Mouse (Mus musculus) forebrain, embryonic 13.5 days (tissue): ENCODE measurements at regions not wholly inside any gene's neighbourhood (a gene's known extent, or its start where the extent isn't known, plus 50 kb on each side); places are given as distances from the start of the nearest gene placed in this dataset.

Experiments
- ATAC-seq: fragments of 200-750 bp; cut with Nextera tagmentation; 2 replicates; pipeline ENCODE4 v1.8.0; 2017
- H3K27ac ChIP-seq: fragments of 300-500 bp; sonication (generic); 2 replicates; pipeline ENCODE4 v1.5.1; 2015; ENCODE audit warnings: inconsistent platforms, mild to moderate bottlenecking, moderate library complexity
- H3K27me3 ChIP-seq: fragments of 300-500 bp; sonication (generic); 2 replicates; pipeline ENCODE4 v1.6.1; 2015; ENCODE audit warnings: mild to moderate bottlenecking, inconsistent platforms
- H3K36me3 ChIP-seq: fragments of 300-500 bp; sonication (generic); 2 replicates; pipeline ENCODE4 v1.6.1; 2015; ENCODE audit warnings: mild to moderate bottlenecking, inconsistent platforms; ENCODE audit not compliant: poor library complexity, severe bottlenecking
- H3K4me1 ChIP-seq: fragments of 300-500 bp; sonication (generic); 2 replicates; pipeline ENCODE4 v1.6.1; 2015; ENCODE audit warnings: inconsistent platforms
- H3K4me2 ChIP-seq: fragments of 300-500 bp; sonication (generic); 2 replicates; pipeline ENCODE4 v1.6.1; 2015; ENCODE audit warnings: inconsistent platforms, mild to moderate bottlenecking, moderate library complexity
- H3K4me3 ChIP-seq: fragments of 300-500 bp; sonication (generic); 2 replicates; pipeline ENCODE4 v1.5.1; 2015; ENCODE audit warnings: mild to moderate bottlenecking, inconsistent platforms
- H3K9ac ChIP-seq: fragments of 300-500 bp; sonication (generic); 2 replicates; pipeline ENCODE4 v1.6.1; 2015; ENCODE audit warnings: mild to moderate bottlenecking, inconsistent platforms
- H3K9me3 ChIP-seq: fragments of 300-500 bp; sonication (generic); replicated peaks from 2 replicates; pipeline ENCODE4 v1.6.1; 2016; ENCODE audit warnings: inconsistent platforms
- WGBS: fragments of 180-500 bp; shearing (Covaris S2); methylation state at CpG from one replicate; pipeline ENCODE4 v1.1.7; 2015; 5-methylcytosine and 5-hydroxymethylcytosine counted together

DNA sequence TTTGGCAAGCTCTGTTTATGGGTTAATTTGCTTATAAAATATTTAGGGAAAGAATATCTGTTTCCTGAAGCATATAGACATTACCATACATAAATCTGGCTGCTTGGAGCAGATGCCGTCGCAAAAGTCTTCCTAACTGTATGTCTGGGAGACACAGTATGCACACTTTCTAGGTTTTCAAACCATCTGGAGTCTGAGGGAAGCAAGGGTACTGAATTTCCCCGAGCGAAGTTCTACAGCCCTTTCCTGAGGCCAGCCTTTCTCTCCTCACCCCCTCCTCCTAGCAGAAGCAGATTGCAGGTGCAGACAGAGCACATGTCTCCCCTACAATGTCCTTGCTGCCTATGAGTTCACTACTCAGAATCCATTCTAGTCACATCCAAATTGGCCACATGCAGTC is 338.8 kb upstream of the Arglu1 start:
- ATAC-seq, result no peak; the same call in 1 of the 2 replicates
- no peaks in the 10 kb centered on the region for H3K9me3 ChIP-seq
- no peaks in the 10 kb centered on the region for H3K27me3 ChIP-seq
- H3K36me3 ChIP-seq, result no peaks in the 10 kb centered on the region
- no peaks in the 10 kb centered on the region for H3K4me1 ChIP-seq
- no peak overlapping the region for H3K9ac ChIP-seq
- 84% methylated on average over 4 of the region's 4 CpGs for WGBS
- no peak overlapping the region for H3K4me2 ChIP-seq
- no peak overlapping the region for H3K4me3 ChIP-seq
- no peak overlapping the region for H3K27ac ChIP-seq

DNA sequence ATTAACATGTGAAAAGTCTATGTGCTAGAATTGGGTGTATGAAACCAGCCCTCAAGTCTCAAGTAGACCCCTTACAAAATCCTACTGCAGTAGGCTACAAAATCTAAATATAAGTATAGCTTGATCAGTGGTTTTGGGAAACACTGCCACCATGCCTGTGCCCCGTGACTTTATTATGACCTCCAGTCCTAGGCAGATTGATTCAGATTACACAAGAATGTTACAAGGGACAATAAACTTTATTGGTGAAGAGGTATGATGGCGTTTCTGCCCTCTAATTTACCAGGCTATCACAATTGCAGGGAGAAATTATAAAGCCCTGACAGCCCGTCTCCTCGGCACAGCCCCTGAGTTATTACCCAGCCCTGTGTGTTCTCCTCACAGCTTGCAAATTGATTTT is 337.4 kb upstream of the Arglu1 start:
- no peaks in the 10 kb centered on the region for H3K9me3 ChIP-seq
- H3K4me2 ChIP-seq, result no peak overlapping the region
- H3K27me3 ChIP-seq, result no peaks in the 10 kb centered on the region
- H3K36me3 ChIP-seq, result no peaks in the 10 kb centered on the region
- H3K4me1 ChIP-seq, result no peaks in the 10 kb centered on the region
- ATAC-seq, result no peak
- WGBS, result 73% methylated on average over 4 of the region's 4 CpGs
- H3K4me3 ChIP-seq, result no peak overlapping the region
- H3K9ac ChIP-seq, result no peak overlapping the region
- H3K27ac ChIP-seq, result no peak overlapping the region

- ATAC-seq, result no peak
- WGBS, result 84% methylated on average over 3 of the region's 3 CpGs
- no peak overlapping the region for H3K9ac ChIP-seq
- H3K4me2 ChIP-seq, result no peak overlapping the region
- H3K9me3 ChIP-seq, result no peaks in the 10 kb centered on the region
- H3K27me3 ChIP-seq, result no peaks in the 10 kb centered on the region
- H3K27ac ChIP-seq, result no peak overlapping the region
- H3K36me3 ChIP-seq, result no peaks in the 10 kb centered on the region
- H3K4me1 ChIP-seq, result no peaks in the 10 kb centered on the region
- H3K4me3 ChIP-seq, result no peak overlapping the region
Measured at GRCm38 (mm10) chr8:9025872-9026271, 335.6 kb upstream of the Arglu1 start.

GRCm38 (mm10) chr8:9025378-9025777 is 335.1 kb upstream of the Arglu1 start:
- H3K9me3 ChIP-seq, result no peaks in the 10 kb centered on the region
- H3K4me1 ChIP-seq, result no peaks in the 10 kb centered on the region
- H3K4me2 ChIP-seq, result no peak overlapping the region
- no peaks in the 10 kb centered on the region for H3K27me3 ChIP-seq
- no peak overlapping the region for H3K27ac ChIP-seq
- no peaks in the 10 kb centered on the region for H3K36me3 ChIP-seq
- no peak for ATAC-seq
- H3K4me3 ChIP-seq, result no peak overlapping the region
- H3K9ac ChIP-seq, result no peak overlapping the region
- 83% methylated on average over 3 of the region's 3 CpGs for WGBS

- Histone ChIP-seq H3K4me1 (no peaks in the 10 kb centered on the region), H3K36me3 (no peaks in the 10 kb centered on the region), H3K9ac (no peak overlapping the region), H3K27ac (no peak overlapping the region), H3K27me3 (no peaks in the 10 kb centered on the region), H3K4me3 (no peak overlapping the region), H3K9me3 (no peaks in the 10 kb centered on the region), H3K4me2 (no peak overlapping the region)
- no peak for ATAC-seq
- 90% methylated on average over 2 of the region's 2 CpGs for WGBS
Measured at GRCm38 (mm10) chr8:9020744-9021143, 330.4 kb upstream of the Arglu1 start.

- no peak overlapping the region for H3K27ac ChIP-seq
- no peaks in the 10 kb centered on the region for H3K9me3 ChIP-seq
- no peaks in the 10 kb centered on the region for H3K36me3 ChIP-seq
- whole genome bisulfite sequencing, result 86% methylated on average over 3 of the region's 3 CpGs
- no peak for ATAC-seq
- no peak overlapping the region for H3K9ac ChIP-seq
- no peaks in the 10 kb centered on the region for H3K27me3 ChIP-seq
- no peaks in the 10 kb centered on the region for H3K4me1 ChIP-seq
- no peak overlapping the region for H3K4me3 ChIP-seq
- H3K4me2 ChIP-seq, result no peak overlapping the region
Measured at GRCm38 (mm10) chr8:9020180-9020579, 329.9 kb upstream of the Arglu1 start.

GRCm38 (mm10) chr8:9011785-9012510 is 321.6 kb upstream of the Arglu1 start:
- Histone ChIP-seq H3K9me3 (no peaks in the 10 kb centered on the region), H3K9ac (no peak overlapping the region), H3K27ac (no peak overlapping the region), H3K27me3 (no peaks in the 10 kb centered on the region), H3K4me1 (no peaks in the 10 kb centered on the region), H3K36me3 (no peaks in the 10 kb centered on the region), H3K4me3 (no peak overlapping the region), H3K4me2 (no peak overlapping the region)
- no peak for ATAC-seq
- 40% methylated on average over 3 of the region's 3 CpGs for WGBS

DNA sequence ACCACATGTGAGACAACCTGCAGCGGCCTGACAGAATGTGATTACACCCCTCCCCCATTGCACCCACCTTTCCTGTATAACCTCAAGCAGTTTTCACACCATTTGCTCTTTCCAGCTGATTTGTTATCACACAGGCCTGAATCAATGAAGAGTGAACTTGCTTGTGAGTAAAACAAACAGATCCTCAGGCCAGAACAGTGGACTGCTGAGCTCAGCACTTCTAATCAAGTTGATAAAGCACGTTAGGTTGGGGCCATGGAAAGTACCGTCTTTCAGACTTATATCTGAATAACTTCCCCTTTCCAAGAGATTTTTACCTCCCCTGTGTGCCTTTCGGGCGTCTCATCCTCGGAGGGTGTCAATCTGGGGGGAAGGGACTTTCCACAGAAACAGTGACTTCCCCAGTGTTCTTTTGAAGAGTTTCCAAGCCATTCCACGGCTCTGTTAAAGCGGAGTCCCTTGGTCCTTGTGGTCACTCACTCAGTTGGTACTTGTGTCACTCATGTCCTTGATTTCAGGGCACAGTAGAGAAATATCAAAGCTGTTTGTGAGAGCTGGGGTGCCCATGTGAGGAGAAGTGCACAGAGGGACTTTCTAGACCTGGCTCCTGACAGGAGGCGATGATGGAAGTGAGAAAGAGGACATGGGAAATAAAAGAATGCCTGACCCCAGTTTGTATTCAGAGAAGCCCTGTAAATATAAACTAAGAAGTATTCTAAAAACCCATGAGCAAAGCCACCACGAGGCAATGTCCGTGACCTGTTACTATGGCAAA is 317.9 kb upstream of the Arglu1 start:
- Histone ChIP-seq H3K36me3 (no peaks in the 10 kb centered on the region), H3K27ac (no peak overlapping the region), H3K4me1 (no peaks in the 10 kb centered on the region), H3K27me3 (no peaks in the 10 kb centered on the region), H3K9me3 (no peaks in the 10 kb centered on the region), H3K9ac (no peak overlapping the region), H3K4me3 (no peak overlapping the region), H3K4me2 (no peak overlapping the region)
- WGBS, result 84% methylated on average over 11 of the region's 11 CpGs
- no peak for ATAC-seq

GRCm38 (mm10) chr8:8999914-9000313 is 309.6 kb upstream of the Arglu1 start:
- H3K36me3 ChIP-seq, result no peaks in the 10 kb centered on the region
- H3K27ac ChIP-seq, result no peak overlapping the region
- no peaks in the 10 kb centered on the region for H3K27me3 ChIP-seq
- ATAC-seq, result no peak
- H3K4me1 ChIP-seq, result peaks cover 3% of the 10 kb centered on the region
- H3K9me3 ChIP-seq, result no peaks in the 10 kb centered on the region
- 84% methylated on average over 5 of the region's 5 CpGs for WGBS
- no peak overlapping the region for H3K9ac ChIP-seq
- H3K4me3 ChIP-seq, result no peak overlapping the region
- H3K4me2 ChIP-seq, result no peak overlapping the region

DNA sequence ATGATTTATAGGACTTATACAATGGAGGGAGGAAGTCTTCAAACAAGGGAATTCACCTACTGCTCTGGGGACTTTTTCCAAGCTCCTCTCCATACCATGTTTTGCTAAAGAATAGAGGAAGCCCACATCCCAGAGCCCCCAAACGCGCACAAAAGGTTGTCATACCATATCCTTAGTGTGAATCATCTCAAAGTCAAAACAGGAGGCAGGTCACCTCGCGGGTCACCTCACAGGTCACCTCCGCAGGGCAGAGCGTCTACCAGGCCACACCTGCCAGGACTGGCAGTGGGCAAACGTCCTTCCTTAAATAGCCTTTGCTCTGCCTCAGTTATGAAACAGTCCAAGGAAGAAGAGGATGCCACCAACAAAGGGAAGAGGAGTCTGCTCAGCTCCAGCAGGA is 307.3 kb upstream of the Arglu1 start:
- WGBS, result 83% methylated on average over 7 of the region's 7 CpGs
- no peak overlapping the region for H3K9ac ChIP-seq
- H3K9me3 ChIP-seq, result no peaks in the 10 kb centered on the region
- H3K27me3 ChIP-seq, result no peaks in the 10 kb centered on the region
- no peak overlapping the region for H3K27ac ChIP-seq
- H3K4me2 ChIP-seq, result no peak overlapping the region
- H3K4me3 ChIP-seq, result no peak overlapping the region
- ATAC-seq, result no peak
- H3K36me3 ChIP-seq, result no peaks in the 10 kb centered on the region
- H3K4me1 ChIP-seq, result peaks cover 21% of the 10 kb centered on the region

GRCm38 (mm10) chr8:8994596-8995189 is 304.4 kb upstream of the Arglu1 start:
- WGBS, result under 1% methylated on average over 16 of the region's 17 CpGs
- peak overlapping the region; percentile 67 for H3K4me2 ChIP-seq
- H3K9ac ChIP-seq, result peak overlapping the region; percentile 66
- peak overlapping the region; percentile 34 for H3K4me3 ChIP-seq
- no peaks in the 10 kb centered on the region for H3K9me3 ChIP-seq
- H3K27ac ChIP-seq, result peak overlapping the region; percentile 65
- peak; percentile 69 for ATAC-seq
- no peaks in the 10 kb centered on the region for H3K36me3 ChIP-seq
- peaks cover 29% of the 10 kb centered on the region for H3K4me1 ChIP-seq
- H3K27me3 ChIP-seq, result peaks cover 5% of the 10 kb centered on the region; the same call in 1 of the 2 replicates

DNA sequence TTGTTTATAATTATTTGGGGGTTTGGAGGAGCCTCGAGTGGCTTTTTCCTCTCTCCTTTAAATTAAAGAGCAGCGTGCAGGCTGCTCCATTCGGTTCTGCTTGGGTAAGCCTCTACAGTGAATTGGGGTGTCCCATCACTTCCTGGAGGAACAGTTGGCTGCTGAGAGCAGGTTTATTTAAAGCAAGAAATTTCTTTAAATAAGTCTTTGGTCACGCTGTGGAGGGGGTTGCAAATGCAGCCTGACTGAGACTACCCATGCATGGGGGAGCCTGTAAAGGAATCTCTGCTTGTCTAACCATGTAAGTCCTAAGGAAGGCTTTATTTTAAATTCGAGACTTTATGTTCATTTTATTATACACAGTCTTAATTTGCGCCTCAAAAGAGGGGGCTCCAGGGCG is 303.7 kb upstream of the Arglu1 start:
- Histone ChIP-seq H3K9me3 (no peaks in the 10 kb centered on the region), H3K9ac (no peak overlapping the region), H3K36me3 (no peaks in the 10 kb centered on the region), H3K4me2 (peak overlapping the region; percentile 67), H3K27ac (no peak overlapping the region), H3K4me1 (peaks cover 29% of the 10 kb centered on the region), H3K27me3 (peaks cover 5% of the 10 kb centered on the region; the same call in 1 of the 2 replicates), H3K4me3 (no peak overlapping the region)
- peak; percentile 22 for ATAC-seq
- WGBS, result 9% methylated on average over 7 of the region's 7 CpGs
